Mouse (Mus musculus): ENCODE data around the gene Oas3.

Gene Oas3

DNA sequence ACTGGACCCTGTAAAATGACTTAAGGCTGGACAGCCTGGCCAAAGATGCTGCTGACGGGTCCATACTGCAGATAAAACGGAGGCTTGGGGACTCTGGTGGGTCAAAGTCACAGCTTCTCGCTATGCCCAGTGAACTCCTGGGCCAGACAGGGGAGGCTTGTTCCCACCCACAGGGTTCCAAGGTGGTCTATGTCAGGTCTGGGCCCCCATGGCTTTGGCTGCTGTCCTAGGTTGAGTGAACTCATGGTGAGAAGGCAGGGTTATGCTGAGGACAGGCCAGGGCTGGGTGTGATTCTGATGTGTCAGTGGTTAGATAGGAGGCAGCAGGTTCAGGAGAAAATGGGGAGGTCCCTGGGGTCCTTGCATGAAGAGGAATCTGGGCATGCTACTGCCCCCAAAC, 73.8 kb downstream of the Oas3 start:
- no peak for DNase-seq (ENCODE audit: low spot score in 2 of 2)
